Mouse (Mus musculus) limb, embryonic 10.5 days (tissue): ENCODE data around the gene Xlr5b. TPM values are rescaled to one million over a fixed set of nuclear protein-coding genes. Genes with fewer than 3 reads are reported as not detected.
"Not testable (repeated sequence)": the region's sequence is repeated elsewhere in the genome, so short reads cannot be mapped to it uniquely, and the experiment has no call there.

Experiments
- DNase-seq: peaks from one replicate; pipeline ENCODE4 v3.0.0-alpha.2; 2017; ENCODE audit warnings: low spot score
- H3K27ac ChIP-seq: fragments of 300-500 bp; sonication (generic); 2 replicates; pipeline ENCODE4 v1.5.1; 2016; ENCODE audit warnings: mild to moderate bottlenecking
- H3K27me3 ChIP-seq: fragments of 300-500 bp; sonication (generic); 2 replicates; pipeline ENCODE4 v1.6.1; 2016; ENCODE audit warnings: low read depth, mild to moderate bottlenecking; ENCODE audit not compliant: poor library complexity, severe bottlenecking
- H3K36me3 ChIP-seq: fragments of 300-500 bp; sonication (generic); 2 replicates; pipeline ENCODE4 v1.6.1; 2016; ENCODE audit warnings: mild to moderate bottlenecking, moderate library complexity
- H3K4me1 ChIP-seq: fragments of 300-500 bp; sonication (generic); 2 replicates; pipeline ENCODE4 v1.6.1; 2016
- H3K4me3 ChIP-seq: fragments of 300-500 bp; sonication (generic); 2 replicates; pipeline ENCODE4 v1.5.1; 2016; ENCODE audit warnings: mild to moderate bottlenecking, moderate library complexity
- H3K9me3 ChIP-seq: fragments of 300-500 bp; sonication (generic); replicated peaks from 2 replicates; pipeline ENCODE4 v1.6.1; 2016; ENCODE audit warnings: mild to moderate bottlenecking
- WGBS: fragments of 180-500 bp; shearing (Covaris S2); methylation state at CpG from one replicate; pipeline ENCODE4 v1.1.7; 2016; 5-methylcytosine and 5-hydroxymethylcytosine counted together
- polyA plus RNA-seq: library from polyadenylated mRNA; unstranded; fragments of >200 nt; fragmentation: Nextera tagmentation; extraction: Ambion mirVana; gene quantifications from 2 replicates; pipeline ENCODE4 v1.2.1, GENCODE M21; 2016

Gene Xlr5b
- polyA plus RNA-seq = not detected in 2 replicates

DNA sequence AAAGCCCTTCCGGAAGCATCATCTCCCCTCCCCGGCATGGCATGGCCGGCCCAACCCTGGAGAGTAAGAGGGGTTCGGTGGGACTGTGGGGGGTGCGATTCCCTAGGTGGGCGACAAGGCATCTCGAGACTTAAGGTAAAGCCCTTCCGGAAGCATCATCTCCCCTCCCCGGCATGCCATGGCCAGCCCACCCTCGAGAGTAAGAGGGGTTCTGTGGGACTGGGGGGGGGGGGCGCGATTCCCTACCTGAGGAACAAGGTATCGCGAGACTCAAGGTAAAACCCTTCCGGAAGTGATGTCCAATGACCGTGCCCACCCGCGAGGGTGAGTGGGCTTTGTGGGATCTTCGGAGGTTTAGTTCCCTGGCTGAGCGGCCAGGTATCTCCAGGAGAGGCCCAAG, at the start of gene Xlr5b:
Xlr5b (plus strand) TSS at position 301 of the 400 bp plus-strand sequence.
- not testable (repeated sequence) for DNase-seq, H3K36me3 ChIP-seq, H3K9me3 ChIP-seq, H3K4me3 ChIP-seq, H3K27me3 ChIP-seq, H3K4me1 ChIP-seq, H3K27ac ChIP-seq
- no CpG with 5 or more reads among the region's 20 CpGs for WGBS

DNA sequence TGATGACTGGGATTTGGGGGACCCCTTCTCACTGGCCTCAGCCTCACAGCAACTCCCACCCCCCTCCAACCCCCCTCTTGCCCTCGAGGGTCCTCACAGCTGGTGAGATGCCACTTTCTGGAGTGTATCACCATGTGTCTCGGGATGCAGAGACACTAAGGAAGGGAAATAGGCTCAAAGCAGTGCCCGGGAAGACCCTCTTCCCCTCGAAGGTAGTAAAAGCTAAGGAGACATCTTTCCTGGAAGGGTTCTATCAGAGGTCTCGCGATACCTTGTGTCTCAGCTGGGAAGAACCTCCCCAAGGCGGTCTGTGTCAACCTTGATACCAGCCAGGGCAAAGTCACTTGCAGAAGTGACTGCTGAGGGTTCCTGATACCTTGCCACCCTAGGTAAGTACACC, 31.8 kb upstream of the Xlr5b start, which contains the start of gene Gm14685:
Gm14685 (plus strand) TSS at position 301 of the 400 bp plus-strand sequence.
- not testable (repeated sequence) for H3K27me3 ChIP-seq, DNase-seq, H3K27ac ChIP-seq, H3K9me3 ChIP-seq, H3K4me3 ChIP-seq, H3K4me1 ChIP-seq, H3K36me3 ChIP-seq
- WGBS = no CpG with 5 or more reads among the region's 7 CpGs

DNA sequence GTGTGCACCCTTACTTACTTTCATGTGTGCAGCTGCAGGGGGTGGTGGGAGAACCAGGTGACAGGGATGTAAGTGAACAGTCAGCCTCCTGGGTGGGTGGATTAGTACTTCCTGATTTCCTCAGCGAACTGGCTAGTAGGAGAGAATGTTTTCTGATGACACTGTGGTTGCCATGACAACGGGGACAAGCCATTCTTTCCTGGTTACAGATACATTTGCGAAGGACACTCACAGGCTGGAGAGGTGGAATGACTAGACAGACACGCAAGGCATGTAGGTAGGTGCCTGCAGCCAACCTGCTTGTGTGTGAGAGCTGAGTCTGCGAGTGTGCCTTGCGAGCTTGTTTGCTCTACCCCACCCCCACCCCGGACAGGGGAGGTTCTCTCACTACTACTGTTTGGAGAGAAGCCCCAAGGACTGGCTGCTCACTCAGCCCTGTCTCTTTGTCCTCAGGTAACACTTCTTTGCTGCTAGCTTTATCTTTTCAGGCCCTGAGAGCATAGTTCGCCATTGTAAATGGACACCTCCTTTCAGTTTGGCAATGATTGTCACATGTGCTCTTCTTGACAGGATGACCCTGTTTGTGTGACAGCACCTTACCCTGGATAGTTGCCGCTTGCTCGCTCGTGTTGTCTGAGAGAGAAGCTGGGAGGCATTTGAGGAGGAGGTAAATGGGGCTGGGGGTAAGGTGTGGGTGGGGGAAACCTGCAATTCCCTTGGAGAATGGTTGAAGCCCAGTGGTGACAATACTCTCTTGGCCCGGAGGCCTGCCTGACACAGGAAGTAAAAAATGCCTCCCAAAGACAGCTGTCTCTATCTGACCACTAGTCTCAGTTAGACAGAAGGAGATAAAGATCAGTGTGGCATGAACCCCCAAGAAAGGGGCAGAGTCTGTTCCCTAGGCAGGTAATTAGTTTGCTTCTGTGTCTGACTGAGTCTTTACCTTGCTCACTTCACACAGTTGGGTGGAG, 25.5 kb upstream of the Xlr5b start:
- H3K27ac ChIP-seq, H3K36me3 ChIP-seq, H3K4me3 ChIP-seq, DNase-seq, H3K4me1 ChIP-seq, H3K9me3 ChIP-seq, H3K27me3 ChIP-seq: not testable (repeated sequence)
- no CpG with 5 or more reads among the region's 12 CpGs for WGBS

- not testable (repeated sequence) for H3K27me3 ChIP-seq, H3K9me3 ChIP-seq, H3K4me1 ChIP-seq, H3K36me3 ChIP-seq, H3K27ac ChIP-seq, DNase-seq, H3K4me3 ChIP-seq
- WGBS = no CpG with 5 or more reads among the region's 7 CpGs
Measured at GRCm38 (mm10) chrX:73143218-73143618, 5.4 kb upstream of the Xlr5b start.

DNA sequence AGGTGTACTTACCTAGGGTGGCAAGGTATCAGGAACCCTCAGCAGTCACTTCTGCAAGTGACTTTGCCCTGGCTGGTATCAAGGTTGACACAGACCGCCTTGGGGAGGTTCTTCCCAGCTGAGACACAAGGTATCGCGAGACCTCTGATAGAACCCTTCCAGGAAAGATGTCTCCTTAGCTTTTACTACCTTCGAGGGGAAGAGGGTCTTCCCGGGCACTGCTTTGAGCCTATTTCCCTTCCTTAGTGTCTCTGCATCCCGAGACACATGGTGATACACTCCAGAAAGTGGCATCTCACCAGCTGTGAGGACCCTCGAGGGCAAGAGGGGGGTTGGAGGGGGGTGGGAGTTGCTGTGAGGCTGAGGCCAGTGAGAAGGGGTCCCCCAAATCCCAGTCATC, 754 bp downstream of the Xlr5b start, which contains the start of gene DXBay18:
DXBay18 (minus strand) TSS at position 101 of the 400 bp plus-strand sequence.
- not testable (repeated sequence) for DNase-seq, H3K4me1 ChIP-seq, H3K36me3 ChIP-seq, H3K27ac ChIP-seq, H3K4me3 ChIP-seq, H3K27me3 ChIP-seq, H3K9me3 ChIP-seq
- WGBS = no CpG with 5 or more reads among the region's 7 CpGs

- not testable (repeated sequence) for H3K4me1 ChIP-seq, DNase-seq, H3K36me3 ChIP-seq, H3K27me3 ChIP-seq, H3K4me3 ChIP-seq, H3K27ac ChIP-seq, H3K9me3 ChIP-seq
- WGBS = 90% methylated on average over 3 of the region's 15 CpGs
Measured at GRCm38 (mm10) chrX:73176889-73177288, 28.3 kb downstream of the Xlr5b start, which contains the start of gene Spin2d. TSS of gene Spin2d (minus strand) at chrX:73176989.

DNA sequence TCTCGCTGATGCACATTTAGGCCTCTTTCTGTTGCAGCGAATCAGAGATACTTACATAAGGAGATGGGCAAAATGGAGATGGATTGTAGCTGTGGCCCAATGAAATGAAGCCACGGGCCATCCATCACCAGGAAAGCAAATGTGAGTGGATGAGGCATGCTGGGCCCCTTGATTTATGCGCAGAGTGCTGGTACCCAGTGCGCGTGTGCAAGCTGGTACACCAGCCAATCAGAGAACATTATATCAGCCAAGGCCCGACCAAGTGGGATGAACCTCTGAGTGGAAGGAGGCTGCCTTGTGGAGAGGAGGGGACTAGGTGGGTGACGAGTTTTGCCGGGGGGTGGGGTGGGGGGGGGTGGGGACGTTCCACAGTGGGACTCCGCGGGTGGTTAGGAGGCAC, 43.3 kb downstream of the Xlr5b start, which contains the start of gene Xlr3b:
Xlr3b (plus strand) TSS at position 274 of the 400 bp plus-strand sequence.
- not testable (repeated sequence) for H3K4me3 ChIP-seq, DNase-seq, H3K9me3 ChIP-seq, H3K27ac ChIP-seq, H3K4me1 ChIP-seq, H3K27me3 ChIP-seq, H3K36me3 ChIP-seq
- 80% methylated on average over 12 of the region's 12 CpGs for WGBS

Other genes with a start within 250 kb of the Xlr5b start
- 74.9 and 80.1 TPM in 2 replicates for gene Cetn2, start 230.4 kb upstream of the Xlr5b start, polyA plus RNA-seq
- gene Nsdhl, start 230.2 kb upstream of the Xlr5b start, polyA plus RNA-seq = 29.2 and 32.1 TPM in 2 replicates
- gene Zfp185, start 161.5 kb upstream of the Xlr5b start, polyA plus RNA-seq = 2.5 and 3.9 TPM in 2 replicates
- gene Pnma5, start 111.7 kb upstream of the Xlr5b start, polyA plus RNA-seq = not detected in 2 replicates
- gene Pnma3, start 84.0 kb upstream of the Xlr5b start, polyA plus RNA-seq = 0.10 and 0.11 TPM in 2 replicates
- 0.39 and 1.5 TPM in 2 replicates for gene Xlr4a, start 66.3 kb upstream of the Xlr5b start, polyA plus RNA-seq
- 2.1 and 2.5 TPM in 2 replicates for gene Xlr3a, start 51.7 kb upstream of the Xlr5b start, polyA plus RNA-seq
- not detected in 2 replicates for gene Gm14685, start 31.7 kb upstream of the Xlr5b start, polyA plus RNA-seq
- not detected in 2 replicates for gene DXBay18, start 654 bp downstream of the Xlr5b start, polyA plus RNA-seq
- not detected in 2 replicates for gene Spin2d, start 28.2 kb downstream of the Xlr5b start, polyA plus RNA-seq
- 9.5 and 11.9 TPM in 2 replicates for gene Xlr3b, start 43.4 kb downstream of the Xlr5b start, polyA plus RNA-seq
- 0.18 and 1.0 TPM in 2 replicates for gene Xlr4b, start 65.5 kb downstream of the Xlr5b start, polyA plus RNA-seq
- gene F8a, start 79.5 kb downstream of the Xlr5b start, polyA plus RNA-seq = 6.4 and 8.2 TPM in 2 replicates
- 0.49 TPM in 1 of 2 replicates, not detected in the other for gene Xlr4c, start 94.3 kb downstream of the Xlr5b start, polyA plus RNA-seq
- gene Xlr3c, start 116.6 kb downstream of the Xlr5b start, polyA plus RNA-seq = 0.16 and 0.26 TPM in 2 replicates
- not detected in 2 replicates for gene Xlr5a, start 144.2 kb downstream of the Xlr5b start, polyA plus RNA-seq
- gene Xlr5c, start 144.2 kb downstream of the Xlr5b start, polyA plus RNA-seq = not detected in 2 replicates
- not detected in 2 replicates for gene Gm45015, start 188.0 kb downstream of the Xlr5b start, polyA plus RNA-seq
- gene Zfp275, start 193.8 kb downstream of the Xlr5b start, polyA plus RNA-seq = 19.9 and 22.6 TPM in 2 replicates
- not detected in 2 replicates for gene Gm18336, start 249.9 kb downstream of the Xlr5b start, polyA plus RNA-seq